Mouse (Mus musculus) embryo, embryonic 11 days (tissue): ENCODE measurements around the gene Arhgef3.

Experiments used
- DNase-seq: peaks from one replicate; pipeline ENCODE4 v3.0.0-alpha.2; 2015

Arhgef3 gene

GRCm38 (mm10) chr14:27444851-27445281 lies 330.2 kb downstream of the Arhgef3 start:
- DNase-seq = no peak

DNA sequence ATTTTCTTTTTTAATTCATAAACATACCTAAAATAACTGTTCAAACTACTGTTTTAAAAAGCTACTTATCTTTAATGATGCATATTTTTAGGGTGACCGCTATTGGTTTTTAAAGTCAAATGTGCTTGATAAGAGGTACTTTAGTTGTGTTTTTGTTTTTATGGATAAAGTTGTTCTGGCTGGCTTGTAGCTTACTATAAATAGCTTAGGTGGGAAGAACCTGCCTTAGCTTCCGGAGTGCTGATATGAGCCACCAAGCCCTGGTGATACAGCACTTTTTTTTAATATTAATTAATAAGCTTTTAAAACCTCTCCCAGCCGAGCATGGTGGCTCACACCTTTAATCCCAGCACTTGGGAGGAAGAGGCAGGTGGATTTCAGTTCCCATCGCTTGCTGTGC lies 332.3 kb downstream of the Arhgef3 start:
- no peak for DNase-seq
